Mouse (Mus musculus) layer of hippocampus, adult 18-20 months (tissue): ENCODE measurements around the gene Prl7c1. TPM values are rescaled to one million over a fixed set of nuclear protein-coding genes. Genes with fewer than 3 reads are reported as not detected.
"Not testable (repeated sequence)": the region's sequence is repeated elsewhere in the genome, so short reads cannot be mapped to it uniquely, and the experiment has no call there.

ENCODE experiments used
- DNase-seq, 2 experiments: peaks; one replicate each; pipeline ENCODE4 v3.0.0; 2022; ENCODE audit warnings: low spot score in 2 of 2
- long read RNA-seq: library from polyadenylated mRNA; stranded (forward); transcript quantifications from one replicate; pipeline ENCODE4 v2.0.0, GENCODE M21; 2021
- total RNA-seq, 2 experiments: library from RNA; stranded (reverse); gene quantifications; 2 replicates each; pipeline ENCODE4 v1.2.3; 2021

Prl7c1 gene
- not detected for total RNA-seq
- long read RNA-seq, result 0 reads

GRCm38 (mm10) chr13:27780704-27781103, at the start of gene Prl7c1:
Gene Prl7c1, minus strand, starts transcription at chr13:27780804.
- DNase-seq, result not testable (repeated sequence)

GRCm38 (mm10) chr13:27802765-27803164, 22.2 kb upstream of the Prl7c1 start:
- DNase-seq, result no peak

- no peak for DNase-seq
These were observed 20.8 kb upstream of the Prl7c1 start, which contains the start of gene Prl2a1 for GRCm38 (mm10) chr13:27801354-27801753. Gene Prl2a1, plus strand, starts transcription at chr13:27801654.

GRCm38 (mm10) chr13:27799303-27799702, 18.7 kb upstream of the Prl7c1 start:
- DNase-seq, result no peak

- DNase-seq, result no peak
These were observed 46.0 kb downstream of the Prl7c1 start for GRCm38 (mm10) chr13:27734512-27735186.

- DNase-seq, result not testable (repeated sequence)
These were observed 50.2 kb downstream of the Prl7c1 start for GRCm38 (mm10) chr13:27730286-27730959.

- not testable (repeated sequence) for DNase-seq
These were observed 55.5 kb downstream of the Prl7c1 start for GRCm38 (mm10) chr13:27725057-27725456.

Other genes starting within 250 kb of the Prl7c1 start
- gene Prl8a9, start 216.2 kb downstream of the Prl7c1 start, total RNA-seq, result not detected
- gene Prl8a1, start 198.6 kb downstream of the Prl7c1 start, total RNA-seq, result not detected
- not detected for gene Prl7b1, start 170.2 kb downstream of the Prl7c1 start, total RNA-seq
- not detected for gene Prl7a1, start 138.3 kb downstream of the Prl7c1 start, total RNA-seq
- gene Prl7a2, start 112.8 kb downstream of the Prl7c1 start, total RNA-seq, result not detected
- not detected for gene Prl7d1, start 64.1 kb downstream of the Prl7c1 start, total RNA-seq
- not detected for gene Prl2a1, start 20.9 kb upstream of the Prl7c1 start, total RNA-seq
- not detected for gene Prl2c1, start 68.5 kb upstream of the Prl7c1 start, total RNA-seq
- not detected for gene Prl4a1, start 235.4 kb upstream of the Prl7c1 start, total RNA-seq